Mouse (Mus musculus): ENCODE measurements at regions not wholly inside any gene's neighbourhood (a gene's known extent, or its start where the extent isn't known, plus 50 kb on each side); places are given as distances from the start of the nearest gene placed in this dataset.

- in situ Hi-C loops (cut with MseI, MboI), result no loop called here
These were observed 308.3 kb downstream of the Cog6 start for GRCm38 (mm10) chr3:52708746-52709145.

- in situ Hi-C loops (cut with MseI, MboI), result no loop called here
These were observed 308.7 kb downstream of the Cog6 start for GRCm38 (mm10) chr3:52708301-52708700.

- in situ Hi-C loops (cut with MseI, MboI), result no loop called here
These were observed 310.4 kb downstream of the Cog6 start for GRCm38 (mm10) chr3:52706626-52707025.

- in situ Hi-C loops (cut with MseI, MboI), result no loop called here
These were observed 313.3 kb downstream of the Cog6 start for GRCm38 (mm10) chr3:52703751-52704150.

GRCm38 (mm10) chr3:52702962-52703361 lies 314.1 kb downstream of the Cog6 start:
- in situ Hi-C loops (cut with MseI, MboI), result no loop called here

GRCm38 (mm10) chr3:52701601-52702000 lies 315.4 kb downstream of the Cog6 start:
- in situ Hi-C loops (cut with MseI, MboI), result no loop called here

- in situ Hi-C loops (cut with MseI, MboI), result no loop called here
These were observed 323.2 kb downstream of the Cog6 start for GRCm38 (mm10) chr3:52693813-52694212.

- in situ Hi-C loops (cut with MseI, MboI), result no loop called here
These were observed 331.4 kb downstream of the Cog6 start for GRCm38 (mm10) chr3:52685434-52686181.

GRCm38 (mm10) chr3:52680824-52681388 lies 336.1 kb downstream of the Cog6 start:
- in situ Hi-C loops (cut with MseI, MboI), result no loop called here

- in situ Hi-C loops (cut with MseI, MboI), result no loop called here
These were observed 340.0 kb downstream of the Cog6 start for GRCm38 (mm10) chr3:52676886-52677670.

- in situ Hi-C loops (cut with MseI, MboI), result no loop called here
These were observed 346.4 kb downstream of the Cog6 start for GRCm38 (mm10) chr3:52670628-52671028.

GRCm38 (mm10) chr3:52663161-52663602 lies 353.9 kb downstream of the Cog6 start:
- in situ Hi-C loops (cut with MseI, MboI), result no loop called here

GRCm38 (mm10) chr3:52662164-52662908 lies 354.7 kb downstream of the Cog6 start:
- in situ Hi-C loops (cut with MseI, MboI), result no loop called here

- in situ Hi-C loops (cut with MseI, MboI), result no loop called here
These were observed 364.0 kb downstream of the Cog6 start for GRCm38 (mm10) chr3:52653006-52653405.

- in situ Hi-C loops (cut with MseI, MboI), result no loop called here
These were observed 364.6 kb downstream of the Cog6 start for GRCm38 (mm10) chr3:52652476-52652870.

GRCm38 (mm10) chr3:52651862-52652475 lies 365.1 kb downstream of the Cog6 start:
- in situ Hi-C loops (cut with MseI, MboI), result no loop called here

- in situ Hi-C loops (cut with MseI, MboI), result no loop called here
These were observed 367.0 kb downstream of the Cog6 start for GRCm38 (mm10) chr3:52650071-52650470.

GRCm38 (mm10) chr3:52648836-52649500 lies 368.1 kb downstream of the Cog6 start:
- in situ Hi-C loops (cut with MseI, MboI), result no loop called here

- in situ Hi-C loops (cut with MseI, MboI), result no loop called here
These were observed 369.1 kb downstream of the Cog6 start for GRCm38 (mm10) chr3:52647900-52648299.

GRCm38 (mm10) chr3:52647161-52647692 lies 369.8 kb downstream of the Cog6 start:
- in situ Hi-C loops (cut with MseI, MboI), result no loop called here

GRCm38 (mm10) chr3:52645156-52645555 lies 371.9 kb downstream of the Cog6 start:
- in situ Hi-C loops (cut with MseI, MboI), result no loop called here

Measured in mouse trophoblast stem cell (cell line).